Mouse (Mus musculus) gastrocnemius, adult 8-10 months (tissue): ENCODE results near the gene Apobr. TPM values are rescaled to one million over a fixed set of nuclear protein-coding genes. Genes with fewer than 3 reads are reported as not detected.

Experiments
- microRNA-seq: library from miRNA; unstranded; fragments of <30 nt; microRNA quantifications from one replicate; pipeline ENCODE4 v1.2.0, GENCODE M21; 2022
- total RNA-seq, 4 experiments: library from RNA; stranded (reverse); gene quantifications; 2 replicates each; pipeline ENCODE4 v1.2.4; 2022

Gene Apobr
- total RNA-seq, 4 experiments from 2014 or later: 0.15 to 0.94 (median 0.29) TPM

Small RNA genes within 50 kb of the gene (microRNA-seq; reads per million reads assigned to microRNA genes)
- not detected for gene Mir7059

Other genes with a start within 250 kb of the Apobr start
- under 1 TPM in 1 of 4 experiments, not detected in 3; 0.43 TPM for gene Lat, start 215.4 kb upstream of the Apobr start, total RNA-seq
- gene Spns1, start 207.5 kb upstream of the Apobr start, total RNA-seq: 10 to 100 TPM; 22.7 to 23.9 (median 22.8) TPM
- gene Nfatc2ip, start 188.2 kb upstream of the Apobr start, total RNA-seq: 1 to 10 TPM; 2.1 to 4.3 (median 3.0) TPM
- not detected for gene Cd19, start 170.1 kb upstream of the Apobr start, total RNA-seq
- 10 to 100 TPM; 10.5 to 19.2 (median 15.1) TPM for gene Rabep2, start 156.2 kb upstream of the Apobr start, total RNA-seq
- over 10,000 TPM; 27,209 to 31,432 (median 30,252) TPM for gene Atp2a1, start 121.8 kb upstream of the Apobr start, total RNA-seq
- gene Sh2b1, start 109.5 kb upstream of the Apobr start, total RNA-seq: 10 to 100 TPM; 45.9 to 57.4 (median 49.0) TPM
- gene Tufm, start 97.6 kb upstream of the Apobr start, total RNA-seq: 100 to 1,000 TPM; 116 to 151 (median 137) TPM
- gene Atxn2l, start 81.5 kb upstream of the Apobr start, total RNA-seq: 10 to 100 TPM; 25.4 to 32.4 (median 29.9) TPM
- 100 to 1,000 TPM; 151 to 172 (median 160) TPM for gene Eif3c, start 18.5 kb upstream of the Apobr start, total RNA-seq
- gene Cln3, start 875 bp downstream of the Apobr start, total RNA-seq: 10 to 100 TPM in 3 of 4 experiments, 1 to 10 TPM in 1; 9.0 to 14.7 (median 12.6) TPM
- gene Il27, start 10.0 kb downstream of the Apobr start, total RNA-seq: not detected
- 1 to 10 TPM; 3.5 to 6.7 (median 4.7) TPM for gene Nupr1, start 45.9 kb downstream of the Apobr start, total RNA-seq
- gene Sgf29, start 64.4 kb downstream of the Apobr start, total RNA-seq: 10 to 100 TPM; 26.7 to 43.5 (median 34.7) TPM
- 10 to 100 TPM in 2 of 4 experiments, 1 to 10 TPM in 2; 5.9 to 17.4 (median 10.6) TPM for gene Sult1a1, start 91.5 kb downstream of the Apobr start, total RNA-seq
- gene Bola2, start 110.5 kb downstream of the Apobr start, total RNA-seq: 10 to 100 TPM; 31.9 to 44.1 (median 39.4) TPM
- gene Slx1b, start 110.8 kb downstream of the Apobr start, total RNA-seq: 1 to 10 TPM; 2.3 to 2.8 (median 2.6) TPM
- gene Coro1a, start 122.8 kb downstream of the Apobr start, total RNA-seq: 1 to 10 TPM; 1.3 to 5.9 (median 3.1) TPM
- 10 to 100 TPM; 16.2 to 20.6 (median 18.6) TPM for gene Mapk3, start 174.7 kb downstream of the Apobr start, total RNA-seq
- under 1 TPM in 1 of 4 experiments, not detected in 3; 0.88 TPM for gene Gdpd3, start 181.4 kb downstream of the Apobr start, total RNA-seq
- gene Ypel3, start 192.0 kb downstream of the Apobr start, total RNA-seq: 100 to 1,000 TPM in 1 of 4 experiments, 10 to 100 TPM in 3; 91.2 to 105 (median 95.6) TPM
- gene Tbx6, start 196.5 kb downstream of the Apobr start, total RNA-seq: under 1 TPM; 0.17 to 0.48 (median 0.40) TPM
- gene Ppp4c, start 207.6 kb downstream of the Apobr start, total RNA-seq: 10 to 100 TPM; 23.1 to 26.0 (median 24.8) TPM
- 10 to 100 TPM; 49.5 to 78.2 (median 66.4) TPM for gene Fam57b, start 212.7 kb downstream of the Apobr start, total RNA-seq
- gene 4930451I11Rik, start 246.7 kb downstream of the Apobr start, total RNA-seq: not detected